Mouse (Mus musculus) MEL (cell line): ENCODE data around the gene Naa20.

ENCODE experiments used
- E2F4 ChIP-seq: IDR thresholded peaks from 2 replicates; pipeline ENCODE4 v1.6.1; 2011; ENCODE audit warnings: low read depth, low read length, improper control_type of control experiment, borderline replicate concordance
- ELF1 ChIP-seq: IDR thresholded peaks from 2 replicates; pipeline ENCODE4 v1.6.1; 2014; ENCODE audit warnings: low read depth, mild to moderate bottlenecking, inconsistent platforms, low read length, improper control_type of control experiment, moderate library complexity
- EP300 ChIP-seq, 2 experiments: IDR thresholded peaks; 2 replicates each; pipeline ENCODE4 v1.6.1; 2011; ENCODE audit warnings: improper control_type of control experiment in 2 of 2, low read length in 2 of 2, low read depth in 1 of 2, mild to moderate bottlenecking in 1 of 2

- TF ChIP-seq ELF1 (no peak), E2F4 (no peak), EP300 (IDR thresholded peaks at IDR 0.05; ENCODE audit: low read depth in 1 of 2, low read length in 2 of 2) (no peak)
Measured at GRCm38 (mm10) chr2:145884036-145884912, 17.6 kb upstream of the Naa20 start.
